Mouse (Mus musculus) heart, adult 2 months (tissue): Measurements from ENCODE around the gene 1700056E22Rik.

Experiments used
- CTCF ChIP-seq: fragments of 200-600 bp; IDR thresholded peaks from 2 replicates; pipeline ENCODE4 v1.8.1; 2022; ENCODE audit warnings: antibody characterized with exemption, mild to moderate bottlenecking, moderate library complexity
- EP300 ChIP-seq: fragments of 200-500 bp; IDR thresholded peaks from 2 replicates; pipeline ENCODE4 v1.6.1; 2011; ENCODE audit warnings: low read depth, low read length, control low read depth; ENCODE audit not compliant: insufficient read depth
- POLR2A ChIP-seq: fragments of 200-500 bp; IDR thresholded peaks from 2 replicates; pipeline ENCODE4 v1.6.1; 2011; ENCODE audit warnings: mild to moderate bottlenecking, low read depth, low read length, control low read depth; ENCODE audit not compliant: insufficient read depth

DNA sequence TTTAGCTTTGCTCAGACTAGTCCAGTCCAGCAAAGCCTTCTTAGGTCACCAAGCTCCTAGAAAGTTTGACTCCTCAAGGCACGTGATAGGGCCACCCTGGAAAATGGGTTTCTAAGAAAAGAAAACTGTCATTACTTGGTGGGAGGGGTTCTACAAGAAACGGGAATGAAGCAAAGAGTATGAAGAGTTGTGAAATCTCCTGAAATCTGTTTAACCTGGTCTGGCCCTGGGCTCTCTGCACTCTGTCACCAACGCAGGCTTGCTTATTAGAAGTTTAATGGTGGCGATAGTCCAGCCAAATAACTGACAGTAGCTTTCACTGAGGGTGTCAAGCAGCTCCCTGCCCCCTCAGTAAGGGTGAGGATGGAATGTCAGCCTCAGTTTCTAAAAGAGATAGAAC, 19.0 kb upstream of the 1700056E22Rik start:
- TF ChIP-seq CTCF: no peak
- no peak for TF ChIP-seq POLR2A
- TF ChIP-seq EP300: no peak
